Mouse (Mus musculus): ENCODE results near the gene Kcnj4. TPM values are rescaled to one million over a fixed set of nuclear protein-coding genes. Genes with fewer than 3 reads are reported as not detected.
A peak's percentile ranks its signal among the peaks of the same experiment; 100 is the strongest.

Kcnj4 gene
- polyA plus RNA-seq, 1 experiment from 2014 or later, result 3.8 TPM

- in situ Hi-C loops (cut with MboI; ENCODE audit: low pct_unique_long_range_greater_than_20kb), result no loop called here
- no peak for DNase-seq (ENCODE audit: low read depth, low spot score)
- no peak for TF ChIP-seq CTCF (IDR thresholded peaks at IDR 0.05)
- peak; percentile 23 for ATAC-seq
- H3K27me3 ChIP-seq, result peaks cover 24% of the 10 kb centered on the region
- ChIA-PET CTCF (no interaction called here), POLR2A (interaction anchor here (1.1 kb wide), 1 partner anchor 37 kb away, joined by 3 read pairs; no protein-coding TSS in a partner anchor)
Observed at GRCm38 (mm10) chr15:79511553-79512320, 6.7 kb upstream of the Kcnj4 start.

DNA sequence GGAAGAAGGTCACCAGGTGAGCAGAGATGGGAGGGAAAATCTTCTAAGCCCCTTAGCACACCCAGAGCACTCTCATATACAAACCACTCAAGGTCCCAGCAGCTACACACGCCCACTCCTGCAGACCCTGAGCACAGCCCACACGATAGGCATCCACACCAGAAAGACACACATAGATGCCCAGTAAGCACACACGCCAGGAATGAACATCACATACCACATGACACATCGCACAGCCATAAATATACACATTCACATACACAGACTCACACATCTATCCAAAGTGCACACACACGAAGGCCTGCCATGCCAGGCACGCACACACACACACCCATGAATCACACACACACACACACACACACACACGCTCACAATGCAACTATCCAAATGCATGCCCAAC is 5.4 kb upstream of the Kcnj4 start:
- TF ChIP-seq CTCF (IDR thresholded peaks at IDR 0.05), result no peak
- ATAC-seq (no peak), DNase-seq (ENCODE audit: low read depth, low spot score) (no peak)
- in situ Hi-C loops (cut with MboI; ENCODE audit: low pct_unique_long_range_greater_than_20kb), result no loop called here
- POLR2A ChIA-PET, result interaction anchor here (1.1 kb wide), 1 partner anchor 39 kb away, joined by 3 read pairs; no protein-coding TSS in a partner anchor
- peaks cover 29% of the 10 kb centered on the region for H3K27me3 ChIP-seq
- CTCF ChIA-PET, result no interaction called here

- DNase-seq (ENCODE audit: low read depth, low spot score), result no peak
- ATAC-seq, result no peak
- CTCF ChIA-PET, result no interaction called here
- peaks cover 29% of the 10 kb centered on the region for H3K27me3 ChIP-seq
- no peak for TF ChIP-seq CTCF (IDR thresholded peaks at IDR 0.05)
- POLR2A ChIA-PET, result no interaction called here
- in situ Hi-C loops (cut with MboI; ENCODE audit: low pct_unique_long_range_greater_than_20kb), result no loop called here
Observed at GRCm38 (mm10) chr15:79509998-79510397, 5.0 kb upstream of the Kcnj4 start.

DNA sequence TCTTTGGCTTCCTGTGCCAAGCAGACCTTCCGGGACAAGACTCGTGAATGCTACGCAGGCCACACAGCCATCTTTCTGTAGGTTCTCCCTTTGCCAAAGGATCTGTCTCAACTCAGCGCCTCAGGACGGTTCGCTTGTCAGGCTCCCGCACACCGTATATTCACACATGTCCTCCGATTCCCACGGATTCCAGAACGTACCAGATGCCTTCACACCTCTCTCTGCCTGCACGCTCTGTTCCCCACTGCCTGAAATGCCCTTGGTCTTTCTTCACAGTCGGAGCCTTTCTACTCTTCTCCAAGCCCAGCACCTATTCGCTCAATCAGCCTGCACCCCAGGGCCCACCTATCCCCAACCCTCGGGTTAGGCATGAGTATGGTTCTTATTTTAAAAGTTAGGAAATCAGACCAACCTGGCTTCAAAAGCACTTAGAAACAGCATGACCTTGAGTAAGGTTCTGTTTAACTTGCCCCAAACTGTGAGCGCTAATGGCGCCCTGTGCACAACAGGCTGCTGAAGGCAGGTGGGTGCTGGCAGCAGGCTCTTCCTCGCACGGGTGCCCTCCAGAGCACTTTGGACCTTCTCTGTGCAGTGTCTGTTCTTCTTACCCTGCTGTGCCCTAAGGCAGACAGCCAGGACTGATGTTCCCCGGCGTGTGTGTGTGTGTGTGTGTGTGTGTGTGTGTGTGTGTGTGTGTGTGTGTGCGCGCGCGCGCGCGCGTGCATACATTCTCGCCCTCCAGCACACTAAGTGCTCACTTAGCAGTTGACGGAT is 2.2 kb upstream of the Kcnj4 start:
- ATAC-seq (no peak), DNase-seq (ENCODE audit: low read depth, low spot score) (no peak)
- peaks cover 33% of the 10 kb centered on the region for H3K27me3 ChIP-seq
- ChIA-PET CTCF (interaction anchor here (0.8 kb wide), 1 partner anchor 40 kb away, joined by 3 read pairs; no protein-coding TSS in a partner anchor), POLR2A (no interaction called here)
- in situ Hi-C loops (cut with MboI; ENCODE audit: low pct_unique_long_range_greater_than_20kb), result no loop called here
- no peak for TF ChIP-seq CTCF (IDR thresholded peaks at IDR 0.05)

DNA sequence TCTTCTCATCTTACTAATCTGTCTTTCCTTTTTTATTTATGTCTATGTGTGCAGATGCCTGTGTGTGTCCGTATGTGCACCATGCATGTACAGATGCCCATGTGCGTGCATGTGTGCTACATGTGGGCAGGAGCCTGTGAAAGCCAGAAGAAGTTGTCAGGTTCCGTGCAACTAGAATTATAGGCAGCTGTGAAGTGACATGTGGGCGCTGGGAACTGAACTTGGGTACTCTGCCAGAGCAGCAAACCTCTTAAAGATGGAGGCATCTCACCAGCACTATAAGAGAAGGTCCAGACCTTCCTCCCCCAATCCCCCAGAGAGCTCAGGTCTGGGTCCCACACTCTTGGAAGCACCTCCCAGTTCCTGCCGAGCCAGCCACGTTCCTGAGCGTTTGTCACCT is 1.4 kb upstream of the Kcnj4 start:
- H3K27me3 ChIP-seq, result peaks cover 33% of the 10 kb centered on the region
- DNase-seq (ENCODE audit: low read depth, low spot score), result no peak
- no peak for ATAC-seq
- in situ Hi-C loops (cut with MboI; ENCODE audit: low pct_unique_long_range_greater_than_20kb), result no loop called here
- no peak for TF ChIP-seq CTCF (IDR thresholded peaks at IDR 0.05)
- CTCF ChIA-PET, result no interaction called here
- POLR2A ChIA-PET, result no interaction called here

DNA sequence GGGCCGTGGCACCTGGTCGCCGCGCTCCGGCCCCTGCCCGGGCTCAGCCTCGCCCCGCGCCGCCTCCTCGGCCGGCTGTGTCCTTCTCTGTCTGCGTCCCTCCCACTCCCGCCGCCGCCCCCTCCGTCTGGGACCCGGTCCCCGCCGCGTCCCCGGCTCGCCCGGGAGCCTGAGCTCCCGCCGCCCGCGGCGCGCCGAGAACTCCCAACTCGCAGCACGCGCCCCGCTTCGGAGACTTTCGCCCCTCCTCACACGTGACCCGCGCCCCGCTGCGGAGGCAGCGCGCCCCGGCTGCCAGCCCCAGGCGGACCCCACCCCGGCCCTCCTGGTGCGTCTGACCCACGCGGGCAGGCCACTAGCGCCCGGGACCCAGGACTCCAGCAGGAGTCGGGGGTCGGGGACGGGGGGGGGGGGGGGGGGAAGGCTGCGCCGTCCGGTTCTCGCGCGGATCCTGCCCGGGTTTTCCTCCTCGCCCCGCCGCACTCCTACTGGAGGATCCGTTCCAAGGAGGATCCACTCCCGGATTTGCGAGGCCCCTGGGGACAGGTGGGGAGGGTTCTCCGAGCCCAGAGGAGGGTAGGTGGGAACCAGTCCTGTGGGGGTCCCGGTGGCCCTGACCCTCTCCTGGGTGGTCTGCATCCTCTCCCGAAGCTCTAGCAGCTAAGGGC is 709 bp upstream of the Kcnj4 start:
- H3K27me3 ChIP-seq, result peaks cover 26% of the 10 kb centered on the region
- TF ChIP-seq CTCF (IDR thresholded peaks at IDR 0.05), result no peak
- in situ Hi-C loops (cut with MboI; ENCODE audit: low pct_unique_long_range_greater_than_20kb), result no loop called here
- no peak for DNase-seq (ENCODE audit: low read depth, low spot score)
- CTCF ChIA-PET, result no interaction called here
- POLR2A ChIA-PET, result interaction anchor here (2.4 kb wide), 1 partner anchor 12 kb away, joined by 6 read pairs; the partner anchor contains the start of gene Kdelr3
- peak; percentile 37 for ATAC-seq

DNA sequence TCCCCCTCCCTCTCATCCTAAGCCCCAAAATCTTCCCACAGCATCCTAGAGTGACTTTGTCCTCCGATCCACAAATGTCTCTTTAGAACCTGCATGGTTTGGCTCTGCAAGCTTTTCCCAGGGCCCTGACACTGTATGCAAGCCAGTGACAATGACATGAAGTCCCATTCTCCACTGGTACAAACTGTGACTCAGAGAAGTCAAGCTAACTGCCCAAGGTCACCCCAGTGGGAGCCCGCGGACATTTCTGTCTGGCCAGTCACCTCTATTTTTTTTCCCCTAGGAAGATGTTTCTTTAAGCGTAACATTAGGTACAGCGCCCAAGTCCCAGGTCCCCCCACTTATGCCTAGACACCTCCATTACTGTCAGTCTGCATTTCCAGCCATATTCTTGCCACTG is 1.6 kb downstream of the Kcnj4 start:
- CTCF ChIA-PET, result no interaction called here
- H3K27me3 ChIP-seq, result peaks cover 20% of the 10 kb centered on the region
- POLR2A ChIA-PET, result interaction anchor here (2.4 kb wide), 1 partner anchor 14 kb away, joined by 6 read pairs; the partner anchor contains the start of gene Kdelr3
- DNase-seq (ENCODE audit: low read depth, low spot score), result no peak
- in situ Hi-C loops (cut with MboI; ENCODE audit: low pct_unique_long_range_greater_than_20kb), result no loop called here
- no peak for TF ChIP-seq CTCF (IDR thresholded peaks at IDR 0.05)
- ATAC-seq, result no peak

- peaks cover 20% of the 10 kb centered on the region for H3K27me3 ChIP-seq
- in situ Hi-C loops (cut with MboI; ENCODE audit: low pct_unique_long_range_greater_than_20kb), result no loop called here
Observed at GRCm38 (mm10) chr15:79502891-79503341, 2.1 kb downstream of the Kcnj4 start.

DNA sequence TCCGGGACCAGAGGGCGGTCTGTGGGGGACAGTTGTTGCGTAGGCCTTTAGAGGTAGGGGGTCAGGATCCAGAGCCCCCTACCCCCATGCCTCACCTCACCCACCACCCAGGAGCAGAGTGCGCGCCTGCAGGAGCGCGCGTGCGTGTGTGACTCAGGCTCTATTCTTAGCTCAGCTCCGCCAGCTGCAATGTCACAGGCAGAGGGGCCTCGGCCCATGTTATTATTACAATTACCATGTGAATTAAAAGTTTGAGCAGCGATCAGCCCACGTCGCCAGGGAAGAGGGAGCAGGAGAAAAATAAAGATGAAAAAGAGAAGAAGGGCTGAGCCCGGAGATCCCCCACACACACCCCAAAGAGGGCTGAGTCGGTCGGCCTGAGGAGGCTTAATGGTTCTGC is 4.9 kb downstream of the Kcnj4 start:
- H3K27me3 ChIP-seq, result peaks cover 9% of the 10 kb centered on the region
- CTCF ChIA-PET, result no interaction called here
- POLR2A ChIA-PET, result no interaction called here
- DNase-seq (ENCODE audit: low read depth, low spot score), result no peak
- in situ Hi-C loops (cut with MboI; ENCODE audit: low pct_unique_long_range_greater_than_20kb), result no loop called here
- no peak for ATAC-seq
- no peak for TF ChIP-seq CTCF (IDR thresholded peaks at IDR 0.05)

More at GRCm38 (mm10) chr15:79502891-79503341, 2.1 kb downstream of the Kcnj4 start:
- POLR2A ChIA-PET, result no interaction called here
- ATAC-seq, result no peak
- CTCF ChIA-PET, result no interaction called here
- no peak for DNase-seq (ENCODE audit: low read depth, low spot score)
- no peak for TF ChIP-seq CTCF (IDR thresholded peaks at IDR 0.05)

DNA sequence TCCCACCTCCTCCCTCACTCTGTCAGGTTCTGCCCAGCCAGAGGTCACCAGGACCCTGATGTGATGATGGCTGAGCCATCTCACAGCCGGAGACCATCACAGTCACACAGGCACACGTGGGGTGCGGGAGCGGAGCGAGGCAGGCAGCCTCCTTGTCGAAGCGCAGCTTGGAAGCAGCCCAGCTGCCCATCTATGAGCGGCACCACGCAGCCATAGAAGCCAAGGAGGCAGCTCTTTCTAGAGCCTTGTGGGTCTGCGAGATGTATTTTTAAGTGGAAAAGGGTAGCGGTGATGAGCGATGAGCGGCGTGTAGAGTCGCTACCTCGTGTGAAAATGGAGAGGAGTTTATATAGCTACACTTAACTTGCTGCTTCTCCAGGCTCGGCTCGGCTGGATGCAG is 11.5 kb downstream of the Kcnj4 start:
- in situ Hi-C loops (cut with MboI; ENCODE audit: low pct_unique_long_range_greater_than_20kb), result no loop called here
- no peak for ATAC-seq

More for the DNA sequence above, 11.5 kb downstream of the Kcnj4 start:
- peaks cover 16% of the 10 kb centered on the region for H3K27me3 ChIP-seq
- TF ChIP-seq CTCF (IDR thresholded peaks at IDR 0.05), result no peak
- CTCF ChIA-PET, result no interaction called here
- POLR2A ChIA-PET, result no interaction called here
- DNase-seq (ENCODE audit: low read depth, low spot score), result no peak

Data from Patski (cell line).